Mouse (Mus musculus): ENCODE measurements at regions not wholly inside any gene's neighbourhood (a gene's known extent, or its start where the extent isn't known, plus 50 kb on each side); places are given as distances from the start of the nearest gene placed in this dataset.

GRCm38 (mm10) chr13:52001811-52002210 lies 155.3 kb downstream of the Gadd45g start:
- TF ChIP-seq POLR2A (IDR thresholded peaks at IDR 0.05; ENCODE audit: extremely low read depth, insufficient read depth, low read length): no peak
- no peak for TF ChIP-seq CTCF (IDR thresholded peaks at IDR 0.05; ENCODE audit: low read depth, low read length)
- 86% methylated on average over 12 of the region's 12 CpGs for WGBS
- no peak overlapping the region for H3K9ac ChIP-seq (ENCODE audit: low read depth, low read length)
- no peaks in the 10 kb centered on the region for H3K36me3 ChIP-seq (ENCODE audit: control insufficient read depth, insufficient read depth, low read length)
- no peak overlapping the region for H3K4me3 ChIP-seq (ENCODE audit: insufficient read depth, low read depth, low read length)
- H3K79me2 ChIP-seq (ENCODE audit: control insufficient read depth, insufficient read depth, low read length): no peaks in the 10 kb centered on the region
- H3K27me3 ChIP-seq (ENCODE audit: control insufficient read depth, insufficient read depth, low read length): no peaks in the 10 kb centered on the region
- H3K27ac ChIP-seq (replicated peaks; ENCODE audit: insufficient read depth, low read depth, low read length): no peak overlapping the region
- no peaks in the 10 kb centered on the region for H3K4me1 ChIP-seq (ENCODE audit: control insufficient read depth, insufficient read depth, low read length)
- DNase-seq (ENCODE audit: extremely low read depth, low read depth, low spot score): no peak

GRCm38 (mm10) chr13:52003946-52004539 lies 157.6 kb downstream of the Gadd45g start:
- no peaks in the 10 kb centered on the region for H3K27me3 ChIP-seq (ENCODE audit: control insufficient read depth, insufficient read depth, low read length)
- no peak overlapping the region for H3K9ac ChIP-seq (ENCODE audit: low read depth, low read length)
- TF ChIP-seq CTCF (IDR thresholded peaks at IDR 0.05; ENCODE audit: low read depth, low read length) (no peak), POLR2A (IDR thresholded peaks at IDR 0.05; ENCODE audit: extremely low read depth, insufficient read depth, low read length) (no peak)
- H3K4me1 ChIP-seq (ENCODE audit: control insufficient read depth, insufficient read depth, low read length): peaks cover 5% of the 10 kb centered on the region; the same call in 1 of the 2 replicates
- WGBS: 89% methylated on average over 5 of the region's 5 CpGs
- no peak for DNase-seq (ENCODE audit: extremely low read depth, low read depth, low spot score)
- no peak overlapping the region for H3K4me3 ChIP-seq (ENCODE audit: insufficient read depth, low read depth, low read length)
- no peaks in the 10 kb centered on the region for H3K36me3 ChIP-seq (ENCODE audit: control insufficient read depth, insufficient read depth, low read length)
- H3K27ac ChIP-seq (replicated peaks; ENCODE audit: insufficient read depth, low read depth, low read length): no peak overlapping the region
- no peaks in the 10 kb centered on the region for H3K79me2 ChIP-seq (ENCODE audit: control insufficient read depth, insufficient read depth, low read length)

- TF ChIP-seq CTCF (IDR thresholded peaks at IDR 0.05; ENCODE audit: low read depth, low read length) (no peak), POLR2A (IDR thresholded peaks at IDR 0.05; ENCODE audit: extremely low read depth, insufficient read depth, low read length) (no peak)
- peak; percentile 41 for DNase-seq (ENCODE audit: extremely low read depth, low read depth, low spot score)
- Histone ChIP-seq H3K36me3 (ENCODE audit: control insufficient read depth, insufficient read depth, low read length) (no peaks in the 10 kb centered on the region), H3K9ac (ENCODE audit: low read depth, low read length) (no peak overlapping the region), H3K4me1 (ENCODE audit: control insufficient read depth, insufficient read depth, low read length) (peaks cover 16% of the 10 kb centered on the region), H3K27ac (replicated peaks; ENCODE audit: insufficient read depth, low read depth, low read length) (no peak overlapping the region), H3K27me3 (ENCODE audit: control insufficient read depth, insufficient read depth, low read length) (no peaks in the 10 kb centered on the region), H3K79me2 (ENCODE audit: control insufficient read depth, insufficient read depth, low read length) (no peaks in the 10 kb centered on the region), H3K4me3 (ENCODE audit: insufficient read depth, low read depth, low read length) (no peak overlapping the region)
- 54% methylated on average over 6 of the region's 6 CpGs for WGBS
Observed at GRCm38 (mm10) chr13:52007585-52008395, 161.3 kb downstream of the Gadd45g start.

GRCm38 (mm10) chr13:52009231-52009630 lies 162.8 kb downstream of the Gadd45g start:
- DNase-seq (ENCODE audit: extremely low read depth, low read depth, low spot score): no peak
- Histone ChIP-seq H3K36me3 (ENCODE audit: control insufficient read depth, insufficient read depth, low read length) (no peaks in the 10 kb centered on the region), H3K27ac (replicated peaks; ENCODE audit: insufficient read depth, low read depth, low read length) (no peak overlapping the region), H3K9ac (ENCODE audit: low read depth, low read length) (no peak overlapping the region), H3K79me2 (ENCODE audit: control insufficient read depth, insufficient read depth, low read length) (no peaks in the 10 kb centered on the region), H3K4me1 (ENCODE audit: control insufficient read depth, insufficient read depth, low read length) (peaks cover 16% of the 10 kb centered on the region), H3K27me3 (ENCODE audit: control insufficient read depth, insufficient read depth, low read length) (no peaks in the 10 kb centered on the region), H3K4me3 (ENCODE audit: insufficient read depth, low read depth, low read length) (no peak overlapping the region)
- WGBS: 92% methylated on average over 4 of the region's 4 CpGs
- TF ChIP-seq POLR2A (IDR thresholded peaks at IDR 0.05; ENCODE audit: extremely low read depth, insufficient read depth, low read length): no peak

- TF ChIP-seq CTCF (IDR thresholded peaks at IDR 0.05; ENCODE audit: low read depth, low read length): no peak
- TF ChIP-seq POLR2A (IDR thresholded peaks at IDR 0.05; ENCODE audit: extremely low read depth, insufficient read depth, low read length): no peak
- 31% methylated on average over 6 of the region's 6 CpGs for WGBS
- H3K27me3 ChIP-seq (ENCODE audit: control insufficient read depth, insufficient read depth, low read length): no peaks in the 10 kb centered on the region
- no peaks in the 10 kb centered on the region for H3K79me2 ChIP-seq (ENCODE audit: control insufficient read depth, insufficient read depth, low read length)
- peaks cover 16% of the 10 kb centered on the region for H3K4me1 ChIP-seq (ENCODE audit: control insufficient read depth, insufficient read depth, low read length)
- no peak overlapping the region for H3K27ac ChIP-seq (replicated peaks; ENCODE audit: insufficient read depth, low read depth, low read length)
- no peak overlapping the region for H3K9ac ChIP-seq (ENCODE audit: low read depth, low read length)
- no peak overlapping the region for H3K4me3 ChIP-seq (ENCODE audit: insufficient read depth, low read depth, low read length)
- peak; percentile 92 for DNase-seq (ENCODE audit: extremely low read depth, low read depth, low spot score)
- no peaks in the 10 kb centered on the region for H3K36me3 ChIP-seq (ENCODE audit: control insufficient read depth, insufficient read depth, low read length)
Observed at GRCm38 (mm10) chr13:52009766-52010165, 163.3 kb downstream of the Gadd45g start.

- H3K36me3 ChIP-seq (ENCODE audit: control insufficient read depth, insufficient read depth, low read length): no peaks in the 10 kb centered on the region
- peak; percentile 79 for DNase-seq (ENCODE audit: extremely low read depth, low read depth, low spot score)
- no peak overlapping the region for H3K4me3 ChIP-seq (ENCODE audit: insufficient read depth, low read depth, low read length)
- H3K27ac ChIP-seq (replicated peaks; ENCODE audit: insufficient read depth, low read depth, low read length): no peak overlapping the region
- no peaks in the 10 kb centered on the region for H3K27me3 ChIP-seq (ENCODE audit: control insufficient read depth, insufficient read depth, low read length)
- no peak overlapping the region for H3K9ac ChIP-seq (ENCODE audit: low read depth, low read length)
- no peak for TF ChIP-seq POLR2A (IDR thresholded peaks at IDR 0.05; ENCODE audit: extremely low read depth, insufficient read depth, low read length)
- TF ChIP-seq CTCF (IDR thresholded peaks at IDR 0.05; ENCODE audit: low read depth, low read length): no peak
- H3K79me2 ChIP-seq (ENCODE audit: control insufficient read depth, insufficient read depth, low read length): no peaks in the 10 kb centered on the region
- WGBS: 18% methylated on average over 3 of the region's 3 CpGs
- H3K4me1 ChIP-seq (ENCODE audit: control insufficient read depth, insufficient read depth, low read length): peaks cover 16% of the 10 kb centered on the region
Observed at GRCm38 (mm10) chr13:52011001-52011400, 164.5 kb downstream of the Gadd45g start.

Measured in liver, adult 2 months (tissue).